In the genomic region with DNA sequence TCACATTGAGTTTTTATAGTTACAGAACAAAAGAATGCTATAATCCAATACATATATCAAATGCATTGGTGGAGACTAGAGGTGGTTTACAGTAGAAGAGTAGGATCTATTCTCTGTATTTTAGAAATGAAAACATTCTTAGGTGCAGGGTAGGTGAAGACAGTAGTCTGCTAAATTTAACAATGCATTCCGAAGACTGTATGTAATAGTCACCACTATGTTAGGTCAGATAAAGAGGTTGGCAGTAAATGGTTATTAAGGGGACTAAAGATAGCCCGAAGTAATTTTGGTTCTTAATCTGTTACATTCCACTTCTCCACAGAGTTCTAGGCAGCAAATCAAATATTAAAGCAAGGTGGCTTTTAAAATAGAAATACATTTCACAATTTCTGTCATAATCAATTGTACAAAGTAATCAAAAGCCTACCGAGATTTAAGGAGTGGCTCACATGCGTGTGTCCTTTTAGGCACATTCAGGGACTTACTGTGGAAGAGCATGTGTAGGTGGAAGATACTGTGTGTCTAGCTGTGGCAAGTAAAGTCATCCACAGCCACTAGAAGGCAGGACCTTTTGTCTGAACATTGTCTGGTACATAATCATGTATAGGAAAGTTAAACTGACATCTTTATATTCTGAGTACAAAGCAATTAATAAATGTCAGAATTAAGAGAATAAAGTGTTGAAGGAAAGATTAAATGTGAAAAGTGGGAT, we compare ENCODE assay signal across 24 mouse cellular contexts.
"Had no signal": no experiment of that assay in that cellular context is flagged by ENCODE, and none has a peak within 500 bp of the region (broad histone marks: within the 10 kb centered on the region; RNA-seq: fewer than 3 reads in every experiment).

No protein-coding gene starts in this region.

- H3K27me3 ChIP-seq: limb, embryonic 12.5 days; limb, embryonic 15.5 days; midbrain, embryonic 12.5 days; neural tube, embryonic 13.5 days; stomach, embryonic 15.5 days had no signal

- H3K4me3 ChIP-seq: layer of hippocampus, adult 2 months; left cerebral cortex, adult 2 months; limb, embryonic 12.5 days; limb, embryonic 15.5 days; midbrain, embryonic 12.5 days; myocyte; neural tube, embryonic 13.5 days; stomach, embryonic 15.5 days had no signal

- DNase-seq: kidney, postnatal 25 days; layer of hippocampus, postnatal 36 days; left cerebral cortex, postnatal 4 days; liver, postnatal 0 days; lung, embryonic 14.5 days; retina, postnatal 1 day; right cerebral cortex, postnatal 25 days; spleen, adult 18-20 months; thymus, adult 18-20 months; thymus, postnatal 4 days had no signal

- H3K36me3 ChIP-seq: limb, embryonic 12.5 days; limb, embryonic 15.5 days; midbrain, embryonic 12.5 days; neural tube, embryonic 13.5 days; stomach, embryonic 15.5 days had no signal

- ATAC-seq: liver, postnatal 0 days; lung, postnatal 0 days; midbrain, embryonic 16.5 days had no signal

- H3K9me3 ChIP-seq: limb, embryonic 12.5 days; limb, embryonic 15.5 days; midbrain, embryonic 12.5 days; neural tube, embryonic 13.5 days; stomach, embryonic 15.5 days had no signal

- H3K4me2 ChIP-seq: limb, embryonic 12.5 days; limb, embryonic 15.5 days; liver, embryonic 11.5 days; lung, embryonic 14.5 days; midbrain, embryonic 12.5 days; neural tube, embryonic 13.5 days; stomach, embryonic 15.5 days had no signal

- H3K9ac ChIP-seq: limb, embryonic 12.5 days; limb, embryonic 15.5 days; liver, embryonic 14.5 days; liver, postnatal 0 days; lung, embryonic 14.5 days; midbrain, embryonic 12.5 days; neural tube, embryonic 13.5 days; stomach, embryonic 15.5 days had no signal

- H3K4me1 ChIP-seq: limb, embryonic 12.5 days; limb, embryonic 15.5 days; midbrain, embryonic 12.5 days; neural tube, embryonic 13.5 days; stomach, embryonic 15.5 days had no signal

- H3K27ac ChIP-seq: kidney, postnatal 0 days; layer of hippocampus, adult 2 months; left cerebral cortex, adult 2 months; limb, embryonic 12.5 days; limb, embryonic 15.5 days; liver, embryonic 14.5 days; macrophage; midbrain, embryonic 12.5 days; neural tube, embryonic 13.5 days; stomach, embryonic 15.5 days had no signal
